Mouse (Mus musculus): Measurements from ENCODE around the gene 2610507B11Rik. TPM values are rescaled to one million over a fixed set of nuclear protein-coding genes. Genes with fewer than 3 reads are reported as not detected.
A peak's percentile ranks its signal among the peaks of the same experiment; 100 is the strongest.
"Not testable (repeated sequence)": the region's sequence is repeated elsewhere in the genome, so short reads cannot be mapped to it uniquely, and the experiment has no call there.

2610507B11Rik gene
- 100 to 1,000 TPM; 187 to 210 TPM for total RNA-seq (2021)

GRCm38 (mm10) chr11:78261380-78262352 is at the start of gene 2610507B11Rik:
Gene 2610507B11Rik (plus strand): TSS chr11:78261752.
- intact Hi-C loops (cut with DNase I) = loop anchor here (2.0 to 5.0 kb wide), 3 partner anchors 15 to 86 kb away; partner anchors contain the start of gene Pigs
- DNase-seq = peak; percentile 92

DNA sequence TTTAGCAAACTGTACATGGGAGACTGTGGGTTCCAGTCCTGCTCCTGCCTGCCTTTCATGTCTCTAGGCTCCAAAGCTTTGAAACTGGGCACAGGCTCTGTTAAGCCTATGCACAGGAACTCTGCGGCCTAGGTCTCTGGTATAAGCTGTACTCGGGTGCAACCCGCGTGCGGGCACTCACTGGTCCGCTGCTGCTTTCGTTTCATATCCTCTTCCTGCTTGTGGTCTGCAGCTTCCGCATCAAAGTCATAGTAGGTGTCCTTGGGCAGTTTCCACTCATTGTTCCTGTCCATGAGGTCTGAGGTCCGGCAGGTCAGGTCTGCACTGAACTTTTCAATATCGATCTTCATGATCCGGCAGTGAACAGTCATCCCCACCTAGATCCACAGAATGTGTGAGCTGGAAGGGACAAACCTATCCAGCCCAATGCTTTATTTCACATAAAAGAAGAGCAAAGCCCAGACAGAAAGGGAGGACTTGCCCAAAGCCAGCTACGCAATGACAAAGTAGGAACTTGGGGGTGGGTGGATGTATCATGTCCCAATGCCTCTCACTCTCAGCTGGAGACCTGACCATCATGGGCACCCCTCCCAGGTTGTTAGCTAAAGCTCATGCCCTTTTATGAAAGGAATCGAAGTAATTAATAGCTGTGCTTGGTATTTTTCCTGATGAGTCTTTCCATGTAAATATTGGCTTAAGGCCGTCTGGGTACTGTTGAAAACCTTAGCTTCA is 48.3 kb upstream of the 2610507B11Rik start:
- peak in 1 of 2 experiments; percentile 9 for DNase-seq
- intact Hi-C loops (cut with DNase I) = no loop called here

- intact Hi-C loops (cut with DNase I) = no loop called here
- no peak for DNase-seq
These were observed 45.7 kb upstream of the 2610507B11Rik start for GRCm38 (mm10) chr11:78215709-78216317.

- DNase-seq = no peak
- intact Hi-C loops (cut with DNase I) = no loop called here
These were observed 38.0 kb upstream of the 2610507B11Rik start for GRCm38 (mm10) chr11:78223586-78223985.

GRCm38 (mm10) chr11:78231518-78231917 is 30.0 kb upstream of the 2610507B11Rik start:
- intact Hi-C loops (cut with DNase I) = no loop called here
- no peak for DNase-seq

DNA sequence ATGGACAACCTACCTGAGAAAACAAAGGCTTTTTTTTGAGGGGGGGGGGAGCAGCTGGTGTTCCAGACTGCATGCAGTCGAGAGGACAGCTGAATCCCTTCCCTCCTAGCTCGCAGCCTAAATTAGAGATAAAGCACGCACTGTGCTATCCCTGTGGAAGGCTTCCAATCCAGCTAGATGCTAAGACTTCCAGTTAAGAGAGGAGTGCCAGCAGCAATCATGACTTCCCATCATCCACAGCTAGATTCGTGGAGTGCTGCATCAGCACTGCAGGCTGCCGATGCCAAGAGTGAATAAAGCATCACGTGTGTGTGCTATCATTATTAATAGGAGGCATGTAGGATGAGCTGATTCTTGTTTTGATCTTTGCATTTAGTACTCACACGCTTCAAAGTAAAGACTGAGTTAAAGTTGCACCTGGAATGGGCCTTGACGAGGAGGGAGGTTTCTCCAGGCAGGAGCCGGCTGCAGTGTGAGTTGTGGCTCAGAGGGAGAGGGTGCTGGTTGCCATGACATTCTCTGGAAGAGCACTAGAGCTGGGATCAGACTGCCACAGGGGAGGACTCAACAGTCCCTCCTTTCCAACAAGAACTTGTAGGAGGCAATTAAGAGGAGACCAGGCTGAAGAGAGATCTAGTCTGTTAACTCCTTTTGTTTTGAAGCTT is 21.2 kb upstream of the 2610507B11Rik start:
- no peak for DNase-seq
- intact Hi-C loops (cut with DNase I) = no loop called here

DNA sequence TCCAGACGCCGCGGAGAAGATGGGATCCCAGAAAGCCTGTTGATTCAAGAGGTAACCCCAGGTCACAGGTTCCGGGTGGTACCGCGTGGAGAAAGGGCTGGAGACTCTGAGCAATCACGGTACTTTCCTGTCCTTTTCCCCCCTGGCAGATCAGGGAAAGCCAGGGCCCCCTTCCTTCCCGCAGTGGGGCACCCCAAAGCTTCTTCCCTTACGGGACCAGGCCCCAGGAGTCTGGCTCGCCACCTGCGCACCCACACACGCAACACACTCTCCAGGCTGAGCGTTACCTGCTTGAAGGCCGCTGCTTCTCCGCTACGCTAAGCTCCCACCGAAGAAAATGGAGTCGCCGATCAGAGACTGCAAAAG is 16.3 kb upstream of the 2610507B11Rik start:
- no peak for DNase-seq
- intact Hi-C loops (cut with DNase I) = no loop called here

- intact Hi-C loops (cut with DNase I) = loop anchor here (2.0 kb wide), 1 partner anchor 15 kb away; the partner anchor contains the start of gene 2610507B11Rik
- peak; percentile 90 to 93 for DNase-seq
These were observed 15.8 kb upstream of the 2610507B11Rik start, which contains the start of the genes Sdf2 and Supt6 for GRCm38 (mm10) chr11:78245627-78246317. Gene Sdf2 (plus strand): TSS chr11:78245746. Gene Supt6 (minus strand): TSS chr11:78245987.

DNA sequence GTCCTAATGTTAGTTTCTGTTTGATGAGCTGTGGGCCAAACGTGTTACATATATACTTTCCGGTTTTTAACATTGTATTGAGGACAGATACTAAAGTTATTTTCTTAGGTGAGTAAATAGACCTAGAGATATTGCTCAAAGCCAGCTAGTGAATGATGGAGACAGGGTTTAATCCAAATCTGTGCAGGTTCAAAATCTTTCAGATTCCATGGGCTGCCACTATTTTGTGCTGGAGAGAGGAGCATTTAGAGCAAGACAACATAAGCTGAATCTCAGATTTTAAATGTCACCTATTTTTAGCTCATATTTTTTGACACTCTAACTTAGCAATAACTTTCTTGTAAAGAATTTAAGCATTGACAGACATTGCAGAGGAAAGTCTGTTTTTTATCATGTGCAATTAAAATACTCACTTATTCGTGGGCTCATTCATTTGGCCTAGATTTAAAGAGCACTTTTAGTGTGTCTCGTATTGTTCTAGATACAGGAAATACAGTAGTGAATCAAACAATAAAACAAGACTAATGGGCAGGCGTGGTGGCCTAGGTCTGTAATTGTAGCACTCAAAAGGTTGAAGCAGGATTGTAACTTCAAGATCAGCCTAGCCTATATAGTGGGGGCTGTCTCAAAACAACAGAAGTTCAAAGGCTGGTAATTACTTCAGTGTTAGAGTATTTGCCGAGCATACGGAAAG is 15.1 kb upstream of the 2610507B11Rik start:
- intact Hi-C loops (cut with DNase I) = loop anchor here (2.0 kb wide), 1 partner anchor 14 kb away; the partner anchor contains the start of gene 2610507B11Rik
- no peak for DNase-seq

DNA sequence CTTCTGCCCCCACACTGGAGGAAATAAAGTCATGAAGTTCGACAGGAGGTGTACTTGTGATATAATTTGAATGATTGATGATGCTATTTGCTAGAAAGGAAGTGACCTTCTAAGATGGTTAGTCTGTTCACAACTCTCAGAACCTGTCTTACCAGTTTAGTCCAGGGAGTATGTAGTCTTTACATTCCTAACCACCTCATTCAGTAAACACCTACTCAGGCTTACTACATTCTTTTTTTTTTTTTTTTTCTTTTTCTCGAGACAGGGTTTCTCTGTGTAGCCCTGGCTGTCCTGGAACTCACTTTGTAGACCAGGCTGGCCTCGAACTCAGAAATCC is 14.6 kb upstream of the 2610507B11Rik start:
- DNase-seq = no peak
- intact Hi-C loops (cut with DNase I) = loop anchor here (2.0 kb wide), 1 partner anchor 14 kb away; the partner anchor contains the start of gene 2610507B11Rik

DNA sequence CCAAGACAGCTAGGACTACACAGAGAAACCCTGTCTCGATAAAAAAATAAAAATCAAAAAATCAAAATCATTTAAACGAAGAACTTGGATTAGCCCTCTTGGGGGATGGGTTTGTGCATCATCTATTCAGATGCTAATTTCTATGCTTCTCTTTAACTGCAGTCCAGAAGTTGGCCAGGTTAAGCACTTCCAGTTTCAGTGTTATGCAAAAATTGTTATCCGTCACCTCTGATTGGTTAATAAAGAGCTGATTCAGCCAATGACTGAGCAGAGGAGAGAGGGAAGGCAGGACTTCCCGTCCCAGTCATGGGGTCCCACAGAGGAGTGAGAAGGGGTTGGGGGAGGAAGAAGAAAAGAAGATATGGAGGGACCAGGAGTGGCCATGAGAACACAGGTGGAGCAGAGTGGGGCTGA is 13.8 kb upstream of the 2610507B11Rik start:
- intact Hi-C loops (cut with DNase I) = loop anchor here (2.0 kb wide), 1 partner anchor 13 kb away; the partner anchor contains the start of gene 2610507B11Rik
- no peak for DNase-seq

GRCm38 (mm10) chr11:78256618-78257017 is 4.9 kb upstream of the 2610507B11Rik start:
- intact Hi-C loops (cut with DNase I) = no loop called here
- no peak for DNase-seq

GRCm38 (mm10) chr11:78260489-78261258 is 878 bp upstream of the 2610507B11Rik start:
- DNase-seq = no peak
- intact Hi-C loops (cut with DNase I) = loop anchor here (2.0 to 5.0 kb wide), 3 partner anchors 14 to 87 kb away; partner anchors contain the start of gene Pigs

DNA sequence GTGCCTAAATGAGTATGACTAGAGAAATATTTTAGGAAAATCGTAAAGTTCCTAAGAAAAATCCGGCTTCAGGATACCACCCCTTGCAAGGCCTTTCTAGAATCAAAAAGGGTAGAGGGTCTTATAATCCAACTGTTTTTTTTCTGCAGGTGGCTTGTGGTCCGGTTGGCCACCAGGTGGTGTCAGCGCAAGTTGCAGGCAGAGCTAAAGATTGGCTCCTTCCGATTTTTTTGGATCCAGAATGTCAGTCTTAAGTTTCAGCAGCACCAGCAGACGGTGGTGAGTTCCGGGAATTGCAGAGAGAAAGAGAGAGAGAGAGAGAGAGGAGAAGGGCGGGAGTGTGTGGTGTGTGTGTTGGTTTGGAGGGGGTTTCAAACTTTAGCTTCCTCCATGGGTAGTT is 998 bp downstream of the 2610507B11Rik start:
- peak; percentile 48 to 49 for DNase-seq
- intact Hi-C loops (cut with DNase I) = loop anchor here (5.0 kb wide), 2 partner anchors 65 to 85 kb away; partner anchors contain the start of gene Pigs

GRCm38 (mm10) chr11:78265571-78265970 is 4.0 kb downstream of the 2610507B11Rik start:
- intact Hi-C loops (cut with DNase I) = no loop called here
- no peak for DNase-seq

DNA sequence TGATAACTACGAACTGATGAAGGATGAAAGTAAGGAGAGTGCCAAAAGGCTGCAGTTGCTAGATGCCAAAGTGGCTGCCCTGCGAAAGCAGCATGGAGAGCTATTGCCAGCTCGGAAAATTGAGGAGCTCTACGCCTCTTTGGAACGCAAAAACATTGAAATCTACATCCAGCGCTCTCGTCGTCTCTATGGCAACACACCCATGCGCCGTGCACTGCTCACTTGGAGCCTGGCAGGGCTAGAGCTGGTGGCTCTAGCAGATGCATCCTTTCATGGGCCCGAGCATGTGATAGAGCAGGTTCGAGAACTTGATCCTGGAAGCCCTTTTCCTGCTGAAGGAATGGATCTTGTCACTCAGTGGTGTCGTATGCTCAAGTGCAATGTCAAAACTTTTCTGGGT is 10.4 kb downstream of the 2610507B11Rik start:
- DNase-seq = no peak
- intact Hi-C loops (cut with DNase I) = no loop called here

DNA sequence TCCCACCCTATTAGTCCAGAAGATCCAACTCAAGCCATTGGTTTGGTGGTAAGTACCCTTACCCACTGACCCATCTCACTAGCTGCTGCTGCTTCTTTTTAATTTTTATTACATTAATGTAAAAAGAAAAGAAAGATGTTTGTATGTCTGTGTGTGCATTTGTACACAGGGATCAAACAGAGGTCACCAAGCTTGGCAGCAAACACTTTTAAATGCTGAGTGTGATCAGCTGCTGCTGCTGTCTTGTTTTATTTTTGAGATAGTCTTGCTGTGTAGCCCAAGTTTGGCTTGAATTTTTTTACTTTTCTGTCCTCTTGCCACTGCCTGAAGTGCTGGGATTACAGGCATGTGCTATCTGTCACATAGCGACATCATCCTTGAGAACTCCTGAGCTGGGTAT is 14.0 kb downstream of the 2610507B11Rik start:
- intact Hi-C loops (cut with DNase I) = no loop called here
- DNase-seq = no peak

DNA sequence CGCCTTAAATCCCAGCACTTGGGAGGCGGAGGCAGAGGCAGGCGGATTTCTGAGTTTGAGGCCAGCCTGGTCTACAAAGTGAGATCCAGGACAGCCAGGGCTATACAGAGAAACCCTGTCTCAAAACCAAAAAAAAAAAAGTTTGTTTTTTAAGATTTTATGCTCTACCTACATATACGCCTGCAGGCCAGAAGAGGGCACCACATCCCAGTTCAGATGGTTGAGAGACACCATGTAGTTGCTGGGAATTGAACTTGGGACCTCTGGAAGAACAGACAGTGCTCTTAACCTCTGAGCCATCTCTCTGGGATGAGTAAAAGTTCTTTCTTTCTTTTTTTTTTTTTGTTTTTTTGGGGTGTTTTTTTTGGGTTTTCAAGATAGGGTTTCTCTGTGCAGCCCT is 14.6 kb downstream of the 2610507B11Rik start:
- DNase-seq; intact Hi-C loops (cut with DNase I): not testable (repeated sequence)

All from heart, postnatal 36 days (tissue).